Mouse (Mus musculus) heart, embryonic 15.5 days (tissue): ENCODE results near the gene Bcam. TPM values are rescaled to one million over a fixed set of nuclear protein-coding genes. Genes with fewer than 3 reads are reported as not detected.
A peak's percentile ranks its signal among the peaks of the same experiment; 100 is the strongest.

ENCODE experiments used
- ATAC-seq: fragments of 200-750 bp; cut with Nextera tagmentation; replicated peaks from 2 replicates; pipeline ENCODE4 v1.8.0; 2017; ENCODE audit warnings: low read depth, moderate TSS enrichment; ENCODE audit not compliant: insufficient number of reproducible peaks, insufficient read depth, low FRiP score
- H3K27ac ChIP-seq: fragments of 300-500 bp; sonication (generic); 2 replicates; pipeline ENCODE4 v1.5.1; 2015; ENCODE audit warnings: mild to moderate bottlenecking, inconsistent platforms
- H3K27me3 ChIP-seq: fragments of 300-500 bp; sonication (generic); 2 replicates; pipeline ENCODE4 v1.6.1; 2015; ENCODE audit warnings: inconsistent platforms
- H3K36me3 ChIP-seq: fragments of 300-500 bp; sonication (generic); 2 replicates; pipeline ENCODE4 v1.6.1; 2015; ENCODE audit warnings: mild to moderate bottlenecking, inconsistent platforms
- H3K4me1 ChIP-seq: fragments of 300-500 bp; sonication (generic); replicated peaks from 2 replicates; pipeline ENCODE4 v1.6.1; 2015; ENCODE audit warnings: inconsistent platforms
- H3K4me2 ChIP-seq: fragments of 300-500 bp; sonication (generic); 2 replicates; pipeline ENCODE4 v1.6.1; 2015; ENCODE audit warnings: inconsistent platforms, mild to moderate bottlenecking, moderate library complexity
- H3K4me3 ChIP-seq: fragments of 300-500 bp; sonication (generic); 2 replicates; pipeline ENCODE4 v1.5.1; 2015; ENCODE audit warnings: mild to moderate bottlenecking, inconsistent platforms
- H3K9ac ChIP-seq: fragments of 300-500 bp; sonication (generic); 2 replicates; pipeline ENCODE4 v1.6.1; 2015; ENCODE audit warnings: mild to moderate bottlenecking, inconsistent platforms
- H3K9me3 ChIP-seq: fragments of 300-500 bp; sonication (generic); replicated peaks from 2 replicates; pipeline ENCODE4 v1.6.1; 2016; ENCODE audit warnings: inconsistent platforms
- WGBS: fragments of 180-500 bp; shearing (Covaris S2); methylation state at CpG from one replicate; pipeline ENCODE4 v1.1.7; 2015; ENCODE audit warnings: mixed read lengths; 5-methylcytosine and 5-hydroxymethylcytosine counted together
- polyA plus RNA-seq: library from polyadenylated mRNA; unstranded; fragments of >200 nt; fragmentation: Nextera tagmentation; extraction: Ambion mirVana; gene quantifications from 2 replicates; pipeline ENCODE4 v1.2.1, GENCODE M21; 2015

Bcam gene
- polyA plus RNA-seq, 1 experiment from 2014 or later, result 358 TPM

DNA sequence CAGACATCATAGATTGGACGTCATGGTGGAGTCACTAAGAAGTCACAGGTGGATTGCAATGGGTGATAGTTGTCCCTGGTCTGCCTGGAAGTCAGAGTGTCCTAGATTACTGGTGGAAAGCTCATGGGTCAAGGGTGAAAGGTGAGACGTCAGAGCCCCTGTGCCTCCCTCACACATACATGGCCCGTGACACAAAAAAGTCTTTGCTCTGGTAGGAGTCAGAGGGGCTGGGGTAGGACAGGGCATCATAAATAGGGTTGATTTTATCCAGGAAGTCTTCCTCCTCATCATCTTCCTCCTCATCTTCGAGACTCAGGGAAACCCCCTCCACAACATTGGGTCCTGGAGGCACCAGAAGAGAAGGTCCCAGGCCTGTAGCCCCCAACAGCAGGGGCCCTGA lies 53.5 kb downstream of the Bcam start:
- Histone ChIP-seq H3K9ac (no peak overlapping the region), H3K4me1 (peaks cover 29% of the 10 kb centered on the region), H3K4me2 (no peak overlapping the region), H3K27ac (no peak overlapping the region), H3K36me3 (peaks cover 33% of the 10 kb centered on the region), H3K27me3 (no peaks in the 10 kb centered on the region), H3K9me3 (no peaks in the 10 kb centered on the region; the same call in 1 of the 2 replicates), H3K4me3 (no peak overlapping the region)
- ATAC-seq, result no peak
- WGBS, result 80% methylated on average over 4 of the region's 4 CpGs

GRCm38 (mm10) chr7:19716822-19717221 lies 54.0 kb downstream of the Bcam start:
- Histone ChIP-seq H3K27ac (peak overlapping the region; percentile 89), H3K27me3 (no peaks in the 10 kb centered on the region), H3K4me3 (0 out of 2 replicates have a peak overlapping the region, but pooled peaks have one; percentile 49), H3K36me3 (peaks cover 38% of the 10 kb centered on the region), H3K4me2 (peak overlapping the region; percentile 82), H3K9me3 (no peaks in the 10 kb centered on the region; the same call in 1 of the 2 replicates), H3K4me1 (peaks cover 29% of the 10 kb centered on the region), H3K9ac (0 out of 2 replicates have a peak overlapping the region, but pooled peaks have one; percentile 53)
- no peak for ATAC-seq
- 66% methylated on average over 2 of the region's 2 CpGs for WGBS

GRCm38 (mm10) chr7:19716055-19716682 lies 54.6 kb downstream of the Bcam start:
- no peaks in the 10 kb centered on the region for H3K27me3 ChIP-seq
- peak overlapping the region; percentile 53 for H3K9ac ChIP-seq
- H3K4me1 ChIP-seq, result peaks cover 29% of the 10 kb centered on the region
- H3K27ac ChIP-seq, result peak overlapping the region; percentile 89
- WGBS, result 5% methylated on average over 18 of the region's 18 CpGs
- no peak for ATAC-seq
- H3K4me3 ChIP-seq, result peak overlapping the region; percentile 49
- no peaks in the 10 kb centered on the region; the same call in 1 of the 2 replicates for H3K9me3 ChIP-seq
- peaks cover 43% of the 10 kb centered on the region for H3K36me3 ChIP-seq
- peak overlapping the region; percentile 82 for H3K4me2 ChIP-seq

GRCm38 (mm10) chr7:19715239-19716054 lies 55.4 kb downstream of the Bcam start, which contains the start of gene Tomm40:
Tomm40 (minus strand) TSS chr7:19715438.
- ATAC-seq, result peak; percentile 98
- Histone ChIP-seq H3K27me3 (no peaks in the 10 kb centered on the region), H3K27ac (peak within 1 kb of the TSS; percentile 91), H3K9me3 (no peaks in the 10 kb centered on the region), H3K9ac (peak within 1 kb of the TSS; percentile 99), H3K4me3 (peak within 1 kb of the TSS; percentile 100), H3K4me1 (peaks cover 29% of the 10 kb centered on the region), H3K4me2 (peak within 1 kb of the TSS; percentile 88), H3K36me3 (peaks cover 43% of the 10 kb centered on the region)
- WGBS, result under 1% methylated on average over 59 of the region's 59 CpGs

GRCm38 (mm10) chr7:19714836-19715235 lies 56.0 kb downstream of the Bcam start:
- H3K9me3 ChIP-seq, result no peaks in the 10 kb centered on the region
- H3K27ac ChIP-seq, result peak overlapping the region; percentile 91
- peak overlapping the region; percentile 100 for H3K4me3 ChIP-seq
- peaks cover 29% of the 10 kb centered on the region for H3K4me1 ChIP-seq
- peak; percentile 0; the same call in 1 of the 2 replicates for ATAC-seq
- H3K9ac ChIP-seq, result peak overlapping the region; percentile 99
- H3K27me3 ChIP-seq, result no peaks in the 10 kb centered on the region
- peaks cover 47% of the 10 kb centered on the region for H3K36me3 ChIP-seq
- WGBS, result under 1% methylated on average over 39 of the region's 39 CpGs
- peak overlapping the region; percentile 88 for H3K4me2 ChIP-seq

DNA sequence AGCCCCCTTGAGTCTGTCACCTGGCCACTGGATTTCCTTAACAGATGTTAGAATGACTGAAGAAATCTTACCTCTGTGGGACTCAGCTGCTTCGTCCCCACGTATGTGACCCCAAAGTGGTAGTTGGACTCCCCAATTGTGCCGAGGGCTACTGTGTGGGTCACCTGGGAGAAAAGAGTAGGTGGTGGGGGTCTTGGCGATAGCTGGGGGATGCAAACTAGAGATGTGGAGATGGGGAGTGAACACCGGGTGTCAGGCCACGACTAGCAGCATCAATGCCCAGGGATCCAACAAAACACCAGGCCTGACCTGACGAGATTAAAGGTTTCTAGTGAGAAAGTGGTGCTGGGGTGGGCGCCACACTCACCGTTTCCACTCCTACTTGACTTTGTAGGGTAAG lies 57.2 kb downstream of the Bcam start:
- Histone ChIP-seq H3K36me3 (peaks cover 53% of the 10 kb centered on the region), H3K27me3 (no peaks in the 10 kb centered on the region), H3K9ac (no peak overlapping the region), H3K4me3 (peak overlapping the region; percentile 100), H3K27ac (no peak overlapping the region), H3K4me2 (no peak overlapping the region), H3K9me3 (no peaks in the 10 kb centered on the region), H3K4me1 (peaks cover 29% of the 10 kb centered on the region)
- no peak for ATAC-seq
- WGBS, result 84% methylated on average over 9 of the region's 9 CpGs

- peaks cover 56% of the 10 kb centered on the region for H3K36me3 ChIP-seq
- no peak overlapping the region for H3K4me3 ChIP-seq
- WGBS, result 45% methylated on average over 4 of the region's 4 CpGs
- ATAC-seq, result no peak
- H3K4me1 ChIP-seq, result peaks cover 29% of the 10 kb centered on the region
- H3K9me3 ChIP-seq, result no peaks in the 10 kb centered on the region
- no peak overlapping the region for H3K27ac ChIP-seq
- no peaks in the 10 kb centered on the region for H3K27me3 ChIP-seq
- no peak overlapping the region for H3K4me2 ChIP-seq
- H3K9ac ChIP-seq, result no peak overlapping the region
Measured at GRCm38 (mm10) chr7:19713196-19713595, 57.6 kb downstream of the Bcam start.

DNA sequence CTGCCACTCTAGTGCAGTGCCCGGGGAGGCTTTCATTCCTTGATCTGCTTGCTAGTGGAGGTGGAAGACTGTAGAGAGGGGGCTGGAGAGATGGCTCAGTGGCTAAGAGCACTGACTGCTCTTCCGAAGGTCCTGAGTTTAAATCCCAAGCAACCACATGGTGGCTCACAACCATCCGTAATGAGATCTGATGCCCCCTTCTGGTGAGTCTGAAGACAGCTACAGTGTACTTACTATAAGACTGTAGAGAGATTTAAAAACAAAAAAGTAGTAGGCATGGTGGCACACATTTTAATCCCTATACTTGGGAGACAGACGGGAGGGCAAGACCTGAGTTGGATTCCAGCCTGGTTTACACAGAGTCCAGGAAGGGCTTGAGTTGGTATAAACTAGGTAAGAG lies 58.4 kb downstream of the Bcam start:
- H3K9ac ChIP-seq, result no peak overlapping the region
- no peak for ATAC-seq
- 63% methylated on average over 4 of the region's 4 CpGs for WGBS
- no peaks in the 10 kb centered on the region for H3K9me3 ChIP-seq
- H3K36me3 ChIP-seq, result peaks cover 64% of the 10 kb centered on the region
- H3K4me2 ChIP-seq, result no peak overlapping the region
- peaks cover 29% of the 10 kb centered on the region for H3K4me1 ChIP-seq
- no peak overlapping the region for H3K27ac ChIP-seq
- no peaks in the 10 kb centered on the region for H3K27me3 ChIP-seq
- H3K4me3 ChIP-seq, result no peak overlapping the region

DNA sequence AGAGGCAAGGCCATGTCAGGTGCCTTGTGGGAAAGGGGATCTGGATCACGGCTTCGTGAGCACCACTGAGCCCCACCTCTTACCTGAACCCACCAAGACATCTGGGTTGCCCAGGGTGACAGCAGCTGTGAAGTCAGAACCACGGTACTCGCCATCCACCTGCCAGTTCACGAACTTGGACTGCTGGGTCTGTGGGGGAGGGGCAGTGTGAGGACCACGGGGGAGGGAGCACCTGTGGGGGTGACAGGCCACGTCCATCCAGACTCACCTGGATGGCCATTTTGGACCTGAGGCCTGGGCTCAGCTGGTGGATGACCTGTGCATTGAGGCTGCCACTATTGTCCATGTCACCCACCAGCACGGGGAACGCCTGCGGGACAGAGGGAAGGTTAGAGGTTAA lies 60.2 kb downstream of the Bcam start:
- Histone ChIP-seq H3K27ac (no peak overlapping the region), H3K36me3 (peaks cover 73% of the 10 kb centered on the region), H3K4me2 (no peak overlapping the region), H3K9me3 (no peaks in the 10 kb centered on the region), H3K27me3 (no peaks in the 10 kb centered on the region), H3K4me1 (peaks cover 20% of the 10 kb centered on the region), H3K9ac (no peak overlapping the region), H3K4me3 (no peak overlapping the region)
- WGBS, result 92% methylated on average over 10 of the region's 10 CpGs
- ATAC-seq, result no peak
